Mouse (Mus musculus) heart, postnatal 0 days (tissue): ENCODE data around the gene Olfr522.

Experiments used
- CTCF ChIP-seq: IDR thresholded peaks from 2 replicates; pipeline ENCODE4 v1.5.1; 2016; ENCODE audit warnings: antibody characterized with exemption, control low read depth, low read depth
- EP300 ChIP-seq: IDR thresholded peaks from 2 replicates; pipeline ENCODE4 v1.6.1; 2016; ENCODE audit warnings: antibody characterized with exemption, low read depth

- TF ChIP-seq CTCF (no peak), EP300 (no peak)
Observed at GRCm38 (mm10) chr7:140135106-140135770, 29.3 kb downstream of the Olfr522 start.
